Mouse (Mus musculus): Measurements from ENCODE around the gene Grb10. TPM values are rescaled to one million over a fixed set of nuclear protein-coding genes. Genes with fewer than 3 reads are reported as not detected.

Gene Grb10
- polyA plus RNA-seq, 1 experiment from 2014 or later = 345 TPM

- no peak overlapping the region for H3K9ac ChIP-seq
- peaks cover 46% of the 10 kb centered on the region for H3K9me3 ChIP-seq
- H3K36me3 ChIP-seq (replicated peaks) = peaks cover 57% of the 10 kb centered on the region
- peak overlapping the region; percentile 36 for H3K4me3 ChIP-seq (replicated peaks)
- H3K27ac ChIP-seq = no peak overlapping the region
- ATAC-seq (ENCODE audit: low FRiP score) = peak; percentile 91
- 0 out of 2 replicates have a peak, but pooled peaks cover 3% of the 10 kb centered on the region for H3K4me1 ChIP-seq
- WGBS = 56% methylated on average over 108 of the region's 108 CpGs
- H3K4me2 ChIP-seq = peak overlapping the region; percentile 56
- H3K27me3 ChIP-seq = peaks cover 93% of the 10 kb centered on the region
Observed at GRCm38 (mm10) chr11:12025756-12026593, 12.5 kb downstream of the Grb10 start.

GRCm38 (mm10) chr11:12025392-12025755, 13.1 kb downstream of the Grb10 start:
- peaks cover 46% of the 10 kb centered on the region for H3K9me3 ChIP-seq
- WGBS = 56% methylated on average over 32 of the region's 32 CpGs
- no peak overlapping the region for H3K27ac ChIP-seq
- peak overlapping the region; percentile 36 for H3K4me3 ChIP-seq (replicated peaks)
- peaks cover 93% of the 10 kb centered on the region for H3K27me3 ChIP-seq
- no peak overlapping the region for H3K9ac ChIP-seq
- H3K36me3 ChIP-seq (replicated peaks) = peaks cover 57% of the 10 kb centered on the region
- ATAC-seq (ENCODE audit: low FRiP score) = peak; percentile 67
- H3K4me1 ChIP-seq = 0 out of 2 replicates have a peak, but pooled peaks cover 3% of the 10 kb centered on the region
- H3K4me2 ChIP-seq = peak overlapping the region; percentile 56

GRCm38 (mm10) chr11:12023051-12023450, 15.4 kb downstream of the Grb10 start:
- Histone ChIP-seq H3K9ac (no peak overlapping the region), H3K4me2 (no peak overlapping the region), H3K36me3 (replicated peaks) (peaks cover 55% of the 10 kb centered on the region), H3K9me3 (peaks cover 42% of the 10 kb centered on the region), H3K4me1 (0 out of 2 replicates have a peak, but pooled peaks cover 3% of the 10 kb centered on the region), H3K27ac (no peak overlapping the region), H3K4me3 (replicated peaks) (no peak overlapping the region), H3K27me3 (peaks cover 90% of the 10 kb centered on the region)
- no peak for ATAC-seq (ENCODE audit: low FRiP score)
- 56% methylated on average over 3 of the region's 3 CpGs for WGBS

DNA sequence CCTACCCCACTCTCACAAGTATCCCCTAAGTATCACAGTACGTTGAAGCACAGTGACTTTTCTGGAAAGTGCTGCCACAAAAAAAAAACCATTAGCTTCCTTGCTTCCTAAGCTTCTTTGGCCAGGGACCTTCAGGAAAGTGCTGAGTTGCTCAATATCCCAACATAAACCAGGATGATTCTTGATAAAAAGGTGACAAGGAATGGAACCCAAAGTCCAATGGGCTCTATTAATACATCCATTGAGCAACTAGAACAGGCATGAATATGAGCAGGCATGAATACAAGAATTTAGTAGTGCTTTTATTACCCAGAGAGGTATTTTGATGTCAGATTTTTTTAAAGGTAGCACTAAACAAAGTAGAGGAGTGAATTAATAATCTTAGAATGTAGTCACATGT, 18.8 kb downstream of the Grb10 start:
- no peak overlapping the region for H3K9ac ChIP-seq
- H3K36me3 ChIP-seq (replicated peaks) = peaks cover 35% of the 10 kb centered on the region
- H3K27ac ChIP-seq = no peak overlapping the region
- H3K4me2 ChIP-seq = no peak overlapping the region
- H3K4me3 ChIP-seq (replicated peaks) = no peak overlapping the region
- H3K27me3 ChIP-seq = peaks cover 68% of the 10 kb centered on the region
- no peak for ATAC-seq (ENCODE audit: low FRiP score)
- 82% methylated on average over 1 of the region's 1 CpGs for WGBS
- H3K4me1 ChIP-seq = no peaks in the 10 kb centered on the region
- H3K9me3 ChIP-seq = 0 out of 2 replicates have a peak, but pooled peaks cover 12% of the 10 kb centered on the region

GRCm38 (mm10) chr11:12018604-12019003, 19.9 kb downstream of the Grb10 start:
- ATAC-seq (ENCODE audit: low FRiP score) = no peak
- Histone ChIP-seq H3K4me3 (replicated peaks) (no peak overlapping the region), H3K9ac (no peak overlapping the region), H3K36me3 (replicated peaks) (peaks cover 36% of the 10 kb centered on the region), H3K27ac (no peak overlapping the region), H3K27me3 (peaks cover 57% of the 10 kb centered on the region), H3K4me1 (no peaks in the 10 kb centered on the region), H3K4me2 (no peak overlapping the region), H3K9me3 (peaks cover 15% of the 10 kb centered on the region; the same call in 1 of the 2 replicates)
- 91% methylated on average over 4 of the region's 4 CpGs for whole genome bisulfite sequencing

- H3K27me3 ChIP-seq = no peaks in the 10 kb centered on the region
- H3K36me3 ChIP-seq (replicated peaks) = peaks cover 31% of the 10 kb centered on the region; the same call in 1 of the 2 replicates
- no peak overlapping the region for H3K9ac ChIP-seq
- H3K4me1 ChIP-seq = no peaks in the 10 kb centered on the region
- peaks cover 11% of the 10 kb centered on the region for H3K9me3 ChIP-seq
- ATAC-seq (ENCODE audit: low FRiP score) = no peak
- no peak overlapping the region for H3K4me2 ChIP-seq
- WGBS = 88% methylated on average over 3 of the region's 3 CpGs
- H3K4me3 ChIP-seq (replicated peaks) = no peak overlapping the region
- no peak overlapping the region for H3K27ac ChIP-seq
Observed at GRCm38 (mm10) chr11:12010084-12010483, 28.4 kb downstream of the Grb10 start.

GRCm38 (mm10) chr11:12000293-12000910, 38.1 kb downstream of the Grb10 start:
- Histone ChIP-seq H3K36me3 (replicated peaks) (0 out of 2 replicates have a peak, but pooled peaks cover 1% of the 10 kb centered on the region), H3K9me3 (no peaks in the 10 kb centered on the region), H3K4me1 (no peaks in the 10 kb centered on the region), H3K4me3 (replicated peaks) (no peak overlapping the region), H3K9ac (no peak overlapping the region), H3K27me3 (no peaks in the 10 kb centered on the region), H3K4me2 (no peak overlapping the region), H3K27ac (no peak overlapping the region)
- ATAC-seq (ENCODE audit: low FRiP score) = no peak
- 83% methylated on average over 4 of the region's 4 CpGs for WGBS

DNA sequence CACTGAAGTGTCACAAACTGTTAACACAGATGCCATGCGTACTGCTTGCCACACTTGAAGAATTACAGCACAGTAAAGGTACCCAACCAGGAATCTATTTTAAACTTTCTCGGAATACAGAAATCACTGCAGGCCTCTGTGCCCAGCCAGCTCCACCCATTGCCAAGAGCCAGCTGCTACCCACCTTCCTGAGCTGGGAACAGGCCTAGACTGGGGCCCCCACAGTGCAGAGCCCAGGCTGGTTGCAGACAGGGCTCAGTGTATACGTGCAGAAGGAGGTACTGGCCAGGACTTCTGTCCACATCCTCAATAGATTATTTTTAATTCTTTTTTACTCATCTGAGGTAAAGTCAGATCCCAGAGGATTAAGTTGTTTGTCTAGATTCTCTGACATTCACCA, 39.6 kb downstream of the Grb10 start:
- Histone ChIP-seq H3K4me1 (no peaks in the 10 kb centered on the region), H3K4me2 (no peak overlapping the region), H3K36me3 (replicated peaks) (0 out of 2 replicates have a peak, but pooled peaks cover 3% of the 10 kb centered on the region), H3K4me3 (replicated peaks) (no peak overlapping the region), H3K9ac (no peak overlapping the region), H3K27me3 (no peaks in the 10 kb centered on the region), H3K9me3 (no peaks in the 10 kb centered on the region), H3K27ac (no peak overlapping the region)
- no peak for ATAC-seq (ENCODE audit: low FRiP score)
- WGBS = 81% methylated on average over 3 of the region's 3 CpGs

DNA sequence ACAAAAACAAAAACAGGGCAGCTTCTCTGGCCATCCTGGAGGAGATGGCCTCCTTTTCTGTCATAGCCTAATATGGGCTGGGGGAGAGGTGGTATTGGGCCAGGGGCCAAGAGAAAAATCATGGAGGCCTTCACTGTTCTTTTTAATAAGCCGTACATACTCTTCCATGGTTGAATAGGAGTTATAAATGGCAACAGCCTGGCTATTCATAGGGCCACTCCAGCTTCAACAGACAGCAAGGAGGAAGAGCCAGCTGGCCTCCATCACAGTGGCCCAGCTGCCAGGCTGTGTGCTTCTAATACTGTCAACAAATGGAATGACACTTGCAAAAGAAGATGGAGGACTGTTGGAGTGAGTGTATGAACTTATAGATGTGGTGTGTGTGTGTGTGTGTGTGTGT, 41.4 kb downstream of the Grb10 start:
- Histone ChIP-seq H3K9ac (no peak overlapping the region), H3K4me3 (replicated peaks) (no peak overlapping the region), H3K9me3 (no peaks in the 10 kb centered on the region), H3K36me3 (replicated peaks) (0 out of 2 replicates have a peak, but pooled peaks cover 3% of the 10 kb centered on the region), H3K27me3 (no peaks in the 10 kb centered on the region), H3K27ac (no peak overlapping the region), H3K4me2 (no peak overlapping the region), H3K4me1 (no peaks in the 10 kb centered on the region)
- 63% methylated on average over 1 of the region's 1 CpGs for WGBS
- no peak; the same call in 1 of the 2 replicates for ATAC-seq (ENCODE audit: low FRiP score)

- no peak overlapping the region for H3K27ac ChIP-seq
- WGBS = 98% methylated on average over 1 of the region's 1 CpGs
- H3K4me1 ChIP-seq = no peaks in the 10 kb centered on the region
- no peaks in the 10 kb centered on the region for H3K9me3 ChIP-seq
- no peak overlapping the region for H3K4me2 ChIP-seq
- H3K9ac ChIP-seq = no peak overlapping the region
- H3K4me3 ChIP-seq (replicated peaks) = no peak overlapping the region
- ATAC-seq (ENCODE audit: low FRiP score) = no peak
- no peaks in the 10 kb centered on the region for H3K27me3 ChIP-seq
- 0 out of 2 replicates have a peak, but pooled peaks cover 3% of the 10 kb centered on the region for H3K36me3 ChIP-seq (replicated peaks)
Observed at GRCm38 (mm10) chr11:11995371-11995770, 43.1 kb downstream of the Grb10 start.

DNA sequence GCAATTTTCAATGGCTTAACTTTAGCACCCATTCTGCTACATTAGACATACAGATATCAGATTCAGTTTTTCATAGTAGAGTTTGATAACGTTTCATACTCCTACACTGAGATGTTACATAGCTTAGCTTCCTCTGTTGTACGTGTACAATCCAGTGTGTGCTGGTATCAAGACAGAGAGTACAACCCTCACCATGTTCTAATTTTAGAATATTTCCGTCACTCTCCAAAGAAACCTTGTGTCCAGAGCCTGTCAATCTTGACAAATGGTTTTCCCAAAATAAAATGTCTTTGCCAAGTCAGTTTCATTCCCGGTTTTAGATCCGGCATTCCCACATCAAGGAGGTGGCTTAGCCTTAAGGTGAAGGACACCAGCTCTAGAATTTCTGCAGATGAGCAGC, 44.7 kb downstream of the Grb10 start:
- H3K36me3 ChIP-seq (replicated peaks) = 0 out of 2 replicates have a peak, but pooled peaks cover 3% of the 10 kb centered on the region
- H3K4me3 ChIP-seq (replicated peaks) = no peak overlapping the region
- H3K9ac ChIP-seq = no peak overlapping the region
- no peak overlapping the region for H3K27ac ChIP-seq
- no peak overlapping the region for H3K4me2 ChIP-seq
- no peak for ATAC-seq (ENCODE audit: low FRiP score)
- WGBS = 91% methylated on average over 5 of the region's 5 CpGs
- H3K9me3 ChIP-seq = no peaks in the 10 kb centered on the region
- H3K27me3 ChIP-seq = no peaks in the 10 kb centered on the region
- H3K4me1 ChIP-seq = no peaks in the 10 kb centered on the region

- H3K36me3 ChIP-seq (replicated peaks) = 0 out of 2 replicates have a peak, but pooled peaks cover 3% of the 10 kb centered on the region
- H3K9me3 ChIP-seq = no peaks in the 10 kb centered on the region
- H3K27ac ChIP-seq = no peak overlapping the region
- H3K4me1 ChIP-seq = no peaks in the 10 kb centered on the region
- H3K27me3 ChIP-seq = no peaks in the 10 kb centered on the region
- H3K4me2 ChIP-seq = no peak overlapping the region
- H3K4me3 ChIP-seq (replicated peaks) = no peak overlapping the region
- no peak for ATAC-seq (ENCODE audit: low FRiP score)
- WGBS = 78% methylated on average over 2 of the region's 2 CpGs
- no peak overlapping the region for H3K9ac ChIP-seq
Observed at GRCm38 (mm10) chr11:11993183-11993582, 45.3 kb downstream of the Grb10 start.

Data from forebrain, embryonic 12.5 days (tissue).